ENCODE assay signal across 9 mouse cellular contexts in the genomic region with DNA sequence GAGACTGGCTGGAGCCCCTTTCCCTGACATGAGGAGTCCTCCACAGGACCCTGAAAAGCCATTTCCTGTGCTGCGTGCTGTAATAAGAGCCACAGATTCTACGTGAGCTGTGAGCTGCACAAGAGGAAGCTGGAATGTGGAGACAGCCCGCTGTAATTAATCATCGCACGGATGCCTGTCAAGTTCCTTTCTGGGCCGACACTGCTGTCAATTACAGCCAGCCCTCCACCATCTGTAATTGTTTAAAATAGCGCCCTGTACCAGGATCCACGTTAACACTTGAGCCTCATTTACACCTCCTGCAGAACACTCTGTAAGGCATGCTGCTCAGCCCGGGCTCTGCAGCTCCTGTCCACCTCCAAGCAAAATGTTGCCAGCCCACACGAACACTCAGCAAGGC.
DNase-seq lines count a peak whose midpoint lies in the region; ATAC-seq and TF ChIP-seq lines count a peak whose summit lies in the region.
"Had no signal": no experiment of that assay in that cellular context is flagged by ENCODE, and none has a peak within 500 bp of the region (broad histone marks: within the 10 kb centered on the region; RNA-seq: fewer than 3 reads in every experiment).

No protein-coding gene starts in this region.

- peaks cover 6% of the 10 kb centered on the region; the same call in 1 of the 2 replicates for H3K27me3 ChIP-seq in kidney, embryonic 15.5 days
- H3K27me3 ChIP-seq in kidney, adult 2 months (replicated peaks; ENCODE audit: control insufficient read depth, insufficient read depth, low read length) = no peaks in the 10 kb centered on the region
- H3K27me3 ChIP-seq in embryonic facial prominence, embryonic 12.5 days = no peaks in the 10 kb centered on the region
- no peaks in the 10 kb centered on the region; the same call in 1 of the 2 replicates for H3K27me3 ChIP-seq in midbrain, embryonic 13.5 days

- DNase-seq in kidney, adult 2 months = no peak
- peak; percentile 88 for DNase-seq in hindlimb bud, embryonic 11.5 days (ENCODE audit: extremely low spot score, low read depth, low spot score)
- no peak for DNase-seq in thymus, postnatal 0 days (ENCODE audit: low spot score)
- no peak for DNase-seq in lung, postnatal 4 days
- DNase-seq in kidney, postnatal 14 days = no peak

- H3K4me1 ChIP-seq in kidney, embryonic 15.5 days = peaks cover 8% of the 10 kb centered on the region
- no peaks in the 10 kb centered on the region for H3K4me1 ChIP-seq in kidney, adult 2 months (ENCODE audit: control insufficient read depth, insufficient read depth, low read length)
- H3K4me1 ChIP-seq in embryonic facial prominence, embryonic 12.5 days = peaks cover 13% of the 10 kb centered on the region
- H3K4me1 ChIP-seq in midbrain, embryonic 13.5 days (replicated peaks) = peaks cover 13% of the 10 kb centered on the region

- H3K9me3 ChIP-seq in kidney, embryonic 15.5 days (replicated peaks) = no peaks in the 10 kb centered on the region
- no peaks in the 10 kb centered on the region for H3K9me3 ChIP-seq in embryonic facial prominence, embryonic 12.5 days
- H3K9me3 ChIP-seq in midbrain, embryonic 13.5 days = no peaks in the 10 kb centered on the region

- no peak for TF ChIP-seq POLR2A in kidney, adult 2 months (IDR thresholded peaks at IDR 0.05; ENCODE audit: low read depth, low read length)

- TF ChIP-seq CTCF in kidney, adult 2 months (conservative IDR thresholded peaks at IDR 0.05; ENCODE audit: insufficient read depth, insufficient read length, low read depth, low read length) = no peak

- H3K9ac ChIP-seq in kidney, embryonic 15.5 days = no peak overlapping the region
- H3K9ac ChIP-seq in embryonic facial prominence, embryonic 12.5 days = no peak overlapping the region
- no peak overlapping the region for H3K9ac ChIP-seq in midbrain, embryonic 13.5 days (replicated peaks)

- H3K4me3 ChIP-seq in kidney, embryonic 15.5 days (replicated peaks) = no peak overlapping the region
- H3K4me3 ChIP-seq in kidney, adult 2 months (ENCODE audit: insufficient read depth, low read depth, low read length) = no peak overlapping the region
- no peak overlapping the region for H3K4me3 ChIP-seq in embryonic facial prominence, embryonic 12.5 days
- no peak overlapping the region for H3K4me3 ChIP-seq in midbrain, embryonic 13.5 days (replicated peaks)

- no peak overlapping the region for H3K27ac ChIP-seq in kidney, embryonic 15.5 days
- no peak overlapping the region for H3K27ac ChIP-seq in kidney, adult 2 months (ENCODE audit: insufficient read depth, low read depth, low read length)
- peak overlapping the region; percentile 50 for H3K27ac ChIP-seq in embryonic facial prominence, embryonic 12.5 days
- H3K27ac ChIP-seq in midbrain, embryonic 13.5 days = no peak overlapping the region

- ATAC-seq in kidney, embryonic 15.5 days (replicated peaks; ENCODE audit: low FRiP score) = peak; percentile 79
- peak; percentile 62; the same call in 1 of the 2 replicates for ATAC-seq in embryonic facial prominence, embryonic 12.5 days (ENCODE audit: insufficient number of reproducible peaks, insufficient read depth, low FRiP score, low TSS enrichment)
- peak; percentile 53; the same call in 1 of the 2 replicates for ATAC-seq in midbrain, embryonic 13.5 days

- 9% methylated on average over 10 of the region's 10 CpGs for WGBS in kidney, embryonic 15.5 days
- WGBS in kidney, adult 2 months = 15% methylated on average over 10 of the region's 10 CpGs
- WGBS in embryonic facial prominence, embryonic 12.5 days = 9% methylated on average over 10 of the region's 10 CpGs
- 42% methylated on average over 10 of the region's 10 CpGs for WGBS in midbrain, embryonic 13.5 days

- peak overlapping the region; percentile 28 for H3K4me2 ChIP-seq in kidney, embryonic 15.5 days
- H3K4me2 ChIP-seq in embryonic facial prominence, embryonic 12.5 days (replicated peaks) = peak overlapping the region; percentile 23
- H3K4me2 ChIP-seq in midbrain, embryonic 13.5 days (replicated peaks) = no peak overlapping the region; the same call in 1 of the 2 replicates

- no peaks in the 10 kb centered on the region for H3K36me3 ChIP-seq in kidney, embryonic 15.5 days
- no peaks in the 10 kb centered on the region for H3K36me3 ChIP-seq in kidney, adult 2 months (ENCODE audit: control insufficient read depth, insufficient read depth, low read length)
- no peaks in the 10 kb centered on the region for H3K36me3 ChIP-seq in embryonic facial prominence, embryonic 12.5 days
- H3K36me3 ChIP-seq in midbrain, embryonic 13.5 days = no peaks in the 10 kb centered on the region
- H3K36me3 ChIP-seq: G1E had no signal
